Mouse (Mus musculus): ENCODE results near the gene Mbnl2.

GRCm38 (mm10) chr14:120261606-120262005 is 13.9 kb upstream of the Mbnl2 start:
- TF ChIP-seq GATA1 (IDR thresholded peaks at IDR 0.05; ENCODE audit: borderline replicate concordance, low read length) (no peak), FLI1 (IDR thresholded peaks at IDR 0.05; ENCODE audit: low read length) (no peak)

Measured in megakaryocyte, embryonic 14.5 days (primary cell).